In the genomic region with DNA sequence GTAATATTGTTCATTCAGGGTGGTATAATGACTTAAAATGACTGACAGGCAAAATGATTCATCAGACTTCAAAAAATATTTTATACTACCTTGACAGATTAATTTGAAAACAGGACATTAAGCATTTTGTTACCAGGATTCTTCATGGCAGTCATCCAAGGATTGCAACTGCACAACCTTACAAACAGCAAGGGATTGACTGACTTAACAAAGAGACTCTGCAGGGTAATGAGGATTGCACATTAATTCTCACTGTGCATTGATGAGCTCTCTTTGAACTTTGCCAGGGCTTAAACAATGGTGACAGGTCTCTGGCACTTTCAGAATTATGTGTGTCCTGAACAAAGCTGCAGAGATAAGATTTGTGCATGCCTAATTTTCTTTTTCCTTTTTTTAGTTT, we compare ENCODE assay signal across 11 mouse cellular contexts.
DNase-seq lines count a peak whose midpoint lies in the region; ATAC-seq lines count a peak whose summit lies in the region.
"Had no signal": no experiment of that assay in that cellular context is flagged by ENCODE, and none has a peak within 500 bp of the region (broad histone marks: within the 10 kb centered on the region; RNA-seq: fewer than 3 reads in every experiment).

No protein-coding gene starts in this region.

- no peaks in the 10 kb centered on the region for H3K27me3 ChIP-seq in forebrain, embryonic 16.5 days (replicated peaks; ENCODE audit: control insufficient read depth, insufficient read depth, low read length)
- no peaks in the 10 kb centered on the region for H3K27me3 ChIP-seq in midbrain, embryonic 15.5 days (replicated peaks)
- no peaks in the 10 kb centered on the region for H3K27me3 ChIP-seq in heart, embryonic 11.5 days (ENCODE audit: control insufficient read depth, insufficient read depth, low read length)
- H3K27me3 ChIP-seq: heart, embryonic 15.5 days; liver, embryonic 13.5 days had no signal

- peak; percentile 95 for ATAC-seq in forebrain, embryonic 16.5 days
- ATAC-seq in midbrain, embryonic 15.5 days (replicated peaks), result peak; percentile 92
- no peak for ATAC-seq in heart, embryonic 11.5 days (replicated peaks; ENCODE audit: insufficient number of reproducible peaks, low FRiP score, low TSS enrichment)

- no peak overlapping the region for H3K9ac ChIP-seq in forebrain, embryonic 16.5 days (replicated peaks; ENCODE audit: low read depth, low read length)
- H3K9ac ChIP-seq in midbrain, embryonic 15.5 days, result no peak overlapping the region
- no peak overlapping the region for H3K9ac ChIP-seq in heart, embryonic 11.5 days (ENCODE audit: low read depth, low read length)
- H3K9ac ChIP-seq: heart, embryonic 15.5 days; liver, embryonic 13.5 days had no signal

- no peak overlapping the region for H3K27ac ChIP-seq in forebrain, embryonic 16.5 days (ENCODE audit: low read length)
- peak overlapping the region; percentile 55; the same call in 1 of the 2 replicates for H3K27ac ChIP-seq in midbrain, embryonic 15.5 days
- H3K27ac ChIP-seq in heart, embryonic 11.5 days (ENCODE audit: low read depth, low read length), result no peak overlapping the region
- H3K27ac ChIP-seq: heart, embryonic 15.5 days; liver, embryonic 13.5 days had no signal

- no peak overlapping the region for H3K4me2 ChIP-seq in forebrain, embryonic 16.5 days (ENCODE audit: low read length)
- H3K4me2 ChIP-seq in midbrain, embryonic 15.5 days, result no peak overlapping the region
- no peak overlapping the region for H3K4me2 ChIP-seq in heart, embryonic 11.5 days
- H3K4me2 ChIP-seq: heart, embryonic 15.5 days; liver, embryonic 13.5 days had no signal

- no peaks in the 10 kb centered on the region for H3K9me3 ChIP-seq in forebrain, embryonic 16.5 days (ENCODE audit: control insufficient read depth, low read length)
- no peaks in the 10 kb centered on the region for H3K9me3 ChIP-seq in midbrain, embryonic 15.5 days
- H3K9me3 ChIP-seq in heart, embryonic 11.5 days (replicated peaks; ENCODE audit: control insufficient read depth, low read length), result no peaks in the 10 kb centered on the region
- H3K9me3 ChIP-seq: heart, embryonic 15.5 days; liver, embryonic 13.5 days had no signal

- H3K4me3 ChIP-seq in forebrain, embryonic 16.5 days (replicated peaks; ENCODE audit: low read length), result no peak overlapping the region
- no peak overlapping the region for H3K4me3 ChIP-seq in midbrain, embryonic 15.5 days
- no peak overlapping the region for H3K4me3 ChIP-seq in heart, embryonic 11.5 days (ENCODE audit: low read depth, low read length)
- H3K4me3 ChIP-seq: heart, embryonic 15.5 days; liver, embryonic 13.5 days had no signal

- DNase-seq in 416B (ENCODE audit: low read depth), result peak; percentile 3
- DNase-seq in NIH3T3 (ENCODE audit: low read depth), result peak; percentile 13
- DNase-seq in gastrocnemius, postnatal 25 days, result no peak
- no peak for DNase-seq in lung, postnatal 36 days
- DNase-seq: gastrocnemius, postnatal 10 days; kidney, adult 18-20 months; liver, embryonic 13.5 days had no signal

- H3K36me3 ChIP-seq in forebrain, embryonic 16.5 days (ENCODE audit: control insufficient read depth, insufficient read depth), result no peaks in the 10 kb centered on the region
- no peaks in the 10 kb centered on the region for H3K36me3 ChIP-seq in midbrain, embryonic 15.5 days (replicated peaks)
- H3K36me3 ChIP-seq in heart, embryonic 11.5 days (ENCODE audit: control insufficient read depth, insufficient read depth, low read length), result no peaks in the 10 kb centered on the region
- H3K36me3 ChIP-seq: heart, embryonic 15.5 days; liver, embryonic 13.5 days had no signal

- no peaks in the 10 kb centered on the region; the same call in 1 of the 2 replicates for H3K4me1 ChIP-seq in forebrain, embryonic 16.5 days (replicated peaks; ENCODE audit: control insufficient read depth, insufficient read depth, low read length)
- H3K4me1 ChIP-seq in midbrain, embryonic 15.5 days, result 0 out of 2 replicates have a peak, but pooled peaks cover 3% of the 10 kb centered on the region
- H3K4me1 ChIP-seq in heart, embryonic 11.5 days (ENCODE audit: control insufficient read depth, insufficient read depth, low read length), result no peaks in the 10 kb centered on the region
- H3K4me1 ChIP-seq: heart, embryonic 15.5 days; liver, embryonic 13.5 days had no signal

Comparison
In these comparisons a context has a peak if more than half of its experiments do, and no peak if none do; other contexts are left out.
1. DNase-seq: peak in 416B (single experiment) and NIH3T3 (single experiment); none in gastrocnemius, postnatal 25 days (single experiment) and lung, postnatal 36 days (single experiment).